Mouse (Mus musculus): ENCODE results near the gene Flrt1.
A peak's percentile ranks its signal among the peaks of the same experiment; 100 is the strongest.
"Not testable (repeated sequence)": the region's sequence is repeated elsewhere in the genome, so short reads cannot be mapped to it uniquely, and the experiment has no call there.

The Flrt1 gene

DNA sequence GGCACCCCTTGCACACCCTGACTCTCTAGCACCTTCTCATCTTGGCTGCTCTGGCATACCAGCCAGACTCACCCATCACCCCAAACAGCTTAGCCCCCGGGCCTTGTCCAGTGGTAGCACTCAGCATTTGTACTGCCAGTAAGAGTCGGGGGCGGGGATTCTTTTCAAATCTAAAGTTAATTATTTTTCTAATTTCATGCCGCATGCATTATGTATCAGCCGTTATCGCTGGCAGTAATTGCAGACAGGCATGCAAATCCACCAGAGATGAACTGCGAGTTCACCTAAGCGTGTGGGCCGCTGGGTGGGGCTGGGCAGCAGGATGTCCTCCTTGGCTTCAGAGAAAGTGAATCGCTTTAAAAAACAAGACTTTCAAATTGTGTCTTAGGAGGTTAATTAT is 3.5 kb downstream of the Flrt1 start:
- DNase-seq = no peak

GRCm38 (mm10) chr19:7099620-7100155 is 5.8 kb downstream of the Flrt1 start:
- DNase-seq = no peak

DNA sequence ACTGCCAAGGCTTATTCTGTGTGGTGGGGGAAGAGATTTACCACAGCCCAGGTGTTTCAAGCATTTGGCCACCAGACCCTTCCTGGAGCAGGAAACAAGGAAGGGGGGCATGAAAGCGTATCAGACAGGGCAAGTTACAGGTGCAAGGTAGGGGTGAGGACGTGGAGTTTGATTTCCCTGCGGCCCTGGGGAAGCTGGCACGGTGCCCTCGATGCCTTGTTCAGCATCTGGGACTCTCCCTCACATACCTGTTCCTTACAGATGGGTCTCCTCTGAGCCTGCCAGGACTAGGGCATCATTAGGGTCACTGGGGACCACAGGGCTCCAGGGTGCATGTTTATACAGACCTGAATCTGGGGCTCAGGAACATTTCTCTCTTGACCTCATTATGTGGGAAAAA is 12.8 kb downstream of the Flrt1 start:
- peak in 1 of 2 experiments; percentile 39 for DNase-seq

DNA sequence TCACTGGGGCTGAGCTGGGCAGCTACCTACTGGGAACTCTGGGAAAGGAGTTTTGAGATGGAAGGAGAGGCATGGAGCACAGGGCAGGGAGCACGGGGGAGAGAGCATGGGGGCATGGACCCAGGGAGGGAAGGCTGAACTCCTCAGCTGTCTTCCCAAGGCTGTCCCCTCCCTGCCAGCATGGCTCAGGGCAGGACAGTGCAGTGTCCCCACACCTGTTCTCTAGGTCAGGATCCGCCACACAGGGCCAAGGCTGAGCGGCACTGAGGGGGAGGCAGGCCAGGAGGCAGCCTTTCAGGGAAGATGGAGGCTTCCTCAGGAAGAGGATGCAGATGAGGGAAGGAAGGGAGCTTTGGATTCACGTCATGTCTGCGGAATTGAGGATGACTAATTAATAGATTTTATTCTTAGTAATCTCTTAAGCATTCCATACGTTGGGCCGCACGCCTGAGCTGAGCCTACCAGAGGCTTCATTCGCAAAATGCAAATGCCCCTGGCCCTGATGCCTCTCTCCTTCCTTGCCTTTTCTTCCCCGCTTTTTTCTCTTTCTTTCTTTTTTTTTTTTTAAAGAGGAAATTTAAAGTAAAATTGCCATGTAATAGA is 14.0 kb downstream of the Flrt1 start:
- no peak for DNase-seq

DNA sequence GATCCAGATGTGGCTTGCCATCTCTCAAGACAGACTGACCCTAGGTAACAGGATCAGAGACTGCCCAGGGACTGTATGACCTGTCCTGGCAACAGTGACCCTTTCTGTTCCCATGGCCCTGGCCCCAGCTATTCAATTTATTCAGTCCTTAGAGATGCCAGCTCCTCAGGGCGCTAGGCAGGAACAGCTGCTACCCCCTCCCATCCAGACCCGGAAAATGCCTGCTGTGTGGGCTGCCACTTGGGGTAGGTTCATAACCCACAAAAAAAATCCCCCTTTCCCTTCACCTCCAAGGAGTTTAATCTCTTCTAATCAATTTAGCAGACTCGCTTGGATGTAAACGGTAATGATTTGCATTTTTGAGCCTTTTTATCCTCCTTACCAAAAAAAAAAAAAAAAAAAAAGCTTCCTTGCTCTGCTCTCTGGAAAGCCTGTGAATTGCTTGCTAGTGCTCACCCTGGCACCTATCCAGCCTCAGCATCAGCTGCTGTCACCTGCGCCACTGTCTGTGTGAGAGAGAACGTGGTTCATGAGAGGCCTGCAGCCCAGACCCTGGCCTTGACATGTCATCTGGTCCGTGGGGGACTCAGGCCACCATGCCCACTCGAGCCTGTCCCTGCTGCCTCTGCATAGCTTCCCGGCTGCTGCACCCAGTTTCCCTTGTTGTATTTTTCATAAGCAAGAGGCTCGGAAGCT is 15.0 kb downstream of the Flrt1 start:
- no peak for DNase-seq

DNA sequence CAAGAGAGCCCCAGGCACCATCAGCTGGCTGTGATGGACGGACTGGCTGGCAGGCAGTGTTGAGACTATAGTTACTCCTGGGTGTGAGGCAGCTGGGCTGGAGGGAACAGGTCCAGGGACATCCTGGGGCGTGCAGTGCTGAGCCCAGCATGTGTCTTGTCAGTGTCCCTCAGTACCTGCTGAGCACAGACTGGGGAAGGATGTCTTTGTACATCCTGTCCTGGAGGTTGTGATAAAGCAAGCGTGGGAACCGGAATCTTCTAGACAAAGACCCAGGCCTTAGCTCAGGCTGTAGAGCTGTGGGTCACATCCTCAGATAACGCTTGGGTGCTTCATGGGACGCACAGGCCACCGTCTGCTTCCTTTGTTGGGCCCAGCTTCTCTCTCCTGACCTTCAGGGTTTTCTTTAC is 15.7 kb downstream of the Flrt1 start:
- no peak for DNase-seq

DNA sequence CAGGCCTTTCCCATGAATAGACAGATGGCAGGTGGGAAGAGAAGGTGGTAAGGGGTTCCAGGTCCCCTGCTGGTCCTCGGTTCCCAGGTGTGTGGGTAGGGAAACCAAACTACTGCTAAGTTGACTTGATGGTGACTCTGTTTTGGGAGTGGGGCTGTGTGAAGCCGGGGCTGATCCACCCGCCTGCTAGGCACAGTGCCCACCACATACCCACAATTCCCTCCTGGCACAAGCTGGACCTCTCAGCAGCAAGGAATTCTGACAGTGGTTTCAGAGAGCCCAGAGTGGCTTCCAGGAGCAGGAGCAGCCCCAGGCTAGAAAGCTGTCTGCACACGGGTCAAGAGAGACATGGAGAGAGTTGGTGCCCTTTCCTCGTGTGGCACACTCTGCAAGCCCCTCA is 16.5 kb downstream of the Flrt1 start:
- no peak for DNase-seq

DNA sequence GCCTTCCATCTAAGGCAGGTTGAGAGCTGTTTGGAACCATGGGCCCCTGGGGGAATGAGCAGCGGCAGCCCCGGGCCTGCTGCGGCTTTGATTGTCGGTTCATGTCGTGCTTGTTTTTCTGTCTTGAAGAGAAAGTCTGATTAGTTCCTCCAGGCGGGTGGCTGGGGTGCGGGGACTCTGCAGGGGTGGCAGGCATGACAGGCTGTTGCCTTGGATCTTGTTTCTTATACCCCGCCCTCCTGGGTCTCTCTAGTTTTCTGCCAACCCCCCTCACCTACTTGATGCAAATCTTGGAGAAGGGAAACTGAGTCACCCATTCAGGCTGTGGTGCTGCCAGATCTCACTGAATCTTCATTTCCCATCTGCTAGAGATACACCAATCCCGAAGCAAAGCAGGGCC is 17.0 kb downstream of the Flrt1 start:
- DNase-seq = no peak

GRCm38 (mm10) chr19:7084734-7085133 is 20.8 kb downstream of the Flrt1 start:
- DNase-seq = no peak

DNA sequence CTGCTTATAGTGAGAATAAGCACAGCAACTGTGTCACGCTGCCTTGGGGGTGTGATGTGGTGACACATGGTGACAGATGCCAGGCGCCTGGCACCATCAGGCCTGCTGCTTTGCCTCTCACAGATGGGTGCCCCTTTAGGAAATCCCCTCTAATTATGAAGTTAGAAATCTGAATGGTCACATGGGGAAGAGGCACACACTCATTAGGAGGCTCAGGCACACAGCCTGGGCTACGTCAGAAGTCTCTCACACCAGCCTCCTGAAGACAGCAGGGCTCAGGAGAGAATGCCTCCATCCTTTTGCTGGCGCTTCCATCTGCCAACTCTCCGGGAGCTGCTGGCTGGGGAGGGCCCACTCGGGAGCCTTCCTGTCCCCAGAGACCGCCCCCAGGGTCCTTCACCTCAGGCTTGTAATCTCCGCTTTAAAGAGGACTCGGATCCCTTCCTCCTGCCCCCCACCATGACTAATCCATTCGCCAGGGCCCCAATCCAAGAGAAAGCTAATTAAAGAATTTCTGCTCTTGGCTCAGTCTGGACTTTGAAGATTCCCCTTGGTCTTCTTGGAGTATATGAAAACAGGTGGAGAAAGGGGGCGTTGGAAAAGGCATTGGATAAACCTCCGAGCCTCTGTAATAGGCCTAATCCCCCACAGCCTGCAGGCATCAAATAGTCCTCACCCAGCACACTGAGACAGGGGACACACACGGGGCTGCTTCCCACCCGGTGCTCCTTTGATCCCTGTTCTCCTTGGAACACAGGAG is 22.3 kb downstream of the Flrt1 start:
- no peak for DNase-seq

- DNase-seq = no peak
These were observed 23.8 kb downstream of the Flrt1 start for GRCm38 (mm10) chr19:7081516-7082266.

DNA sequence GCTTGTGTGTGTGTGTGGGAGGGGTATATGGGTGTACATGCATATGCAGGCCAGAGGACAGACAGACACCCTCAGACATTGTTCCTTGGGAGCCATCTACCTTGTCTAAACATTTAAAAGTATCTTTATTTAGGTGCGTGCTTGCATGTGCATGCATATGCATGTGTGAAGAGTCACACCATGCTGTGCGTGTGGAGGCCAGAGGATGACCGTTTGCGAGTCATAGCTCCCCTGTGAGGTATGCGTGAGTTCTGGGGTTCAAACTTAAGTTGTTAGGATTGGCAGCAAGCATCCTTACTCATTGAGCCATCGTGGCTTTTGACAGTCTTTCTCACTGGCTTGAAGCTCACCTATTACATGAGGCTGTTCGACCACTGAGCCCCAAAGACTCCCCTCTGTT is 27.3 kb downstream of the Flrt1 start:
- DNase-seq = no peak

GRCm38 (mm10) chr19:7077666-7078065 is 27.9 kb downstream of the Flrt1 start:
- DNase-seq = no peak

DNA sequence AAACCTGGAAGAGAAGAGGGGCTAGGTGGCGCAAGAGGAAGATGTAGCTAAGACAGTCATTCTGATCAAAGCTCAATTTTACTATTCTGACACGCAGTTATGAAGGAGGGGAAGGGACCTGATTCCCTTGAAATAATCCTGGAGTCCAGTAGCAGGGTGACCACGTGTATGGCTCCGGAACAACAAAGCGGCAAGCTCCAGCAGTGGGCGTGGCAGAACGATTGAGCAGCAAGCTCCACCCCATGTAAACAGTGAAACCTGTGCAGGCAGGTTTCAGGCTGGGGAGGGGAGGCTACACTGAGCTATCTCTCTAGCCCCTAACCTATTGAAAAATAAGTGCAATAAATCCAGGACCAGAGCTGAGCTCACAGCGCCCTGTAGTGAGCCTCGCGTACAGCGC is 30.2 kb downstream of the Flrt1 start:
- not testable (repeated sequence) for DNase-seq

DNA sequence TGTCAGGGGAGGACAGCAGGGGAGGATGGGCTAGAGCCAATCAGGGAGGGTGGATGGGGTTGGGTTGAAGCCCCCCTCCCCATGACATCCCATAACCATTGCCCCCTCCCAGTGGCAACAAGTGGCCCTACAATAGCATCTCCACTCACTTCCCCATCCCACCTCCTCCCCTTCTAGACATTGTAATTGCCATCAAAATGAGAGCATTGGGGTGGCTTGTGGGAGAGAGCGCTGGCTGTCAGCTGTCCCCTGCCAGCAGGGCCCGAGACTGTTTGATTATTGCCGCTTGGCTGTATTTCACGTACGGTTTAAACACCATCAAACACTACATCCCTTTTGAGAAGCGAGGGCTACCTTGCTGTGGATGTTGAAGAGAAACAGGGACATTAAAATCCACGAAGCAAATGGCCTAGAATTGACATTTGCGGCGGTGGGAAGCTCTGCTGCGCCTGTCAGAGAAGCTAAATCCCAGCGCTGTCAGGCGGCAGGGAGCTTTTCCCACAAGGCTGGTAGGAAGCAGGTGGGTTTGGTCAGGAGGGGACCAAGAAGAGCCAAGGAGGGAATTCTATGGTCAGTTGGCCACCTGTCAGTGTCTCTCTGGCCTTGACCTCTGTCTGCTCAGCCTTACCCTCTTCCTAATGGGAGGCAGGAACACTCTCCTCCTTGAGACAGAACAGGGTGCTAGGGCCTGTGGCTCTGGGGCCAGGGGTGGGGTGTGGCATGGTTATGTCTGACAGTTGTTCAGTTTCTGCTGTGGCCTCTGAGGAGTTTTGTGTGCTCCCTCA is 31.3 kb downstream of the Flrt1 start:
- no peak for DNase-seq

DNA sequence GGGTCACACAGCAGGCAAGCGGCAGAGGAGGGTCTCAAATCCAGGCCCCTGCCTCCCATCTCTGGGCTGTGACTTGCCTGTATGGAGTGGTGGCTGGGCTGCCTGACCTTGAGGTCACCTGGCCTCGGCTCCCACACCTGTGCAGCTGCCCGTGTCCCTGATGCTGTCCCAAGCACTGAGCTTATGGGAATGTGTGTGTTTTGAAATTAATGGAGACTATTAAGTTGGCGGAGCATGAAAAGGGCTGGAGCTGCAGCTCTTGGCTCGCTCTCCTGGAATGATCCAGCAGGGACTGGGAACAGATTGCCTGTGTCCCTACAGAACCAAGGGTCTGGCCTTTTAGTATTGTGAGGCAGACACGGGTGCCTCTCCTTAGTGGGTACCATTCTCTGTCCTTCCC is 33.3 kb downstream of the Flrt1 start:
- DNase-seq = peak; percentile 55 to 84

GRCm38 (mm10) chr19:7070775-7071174 is 34.8 kb downstream of the Flrt1 start:
- DNase-seq = no peak

GRCm38 (mm10) chr19:7069781-7070763 is 35.5 kb downstream of the Flrt1 start:
- DNase-seq = no peak

DNA sequence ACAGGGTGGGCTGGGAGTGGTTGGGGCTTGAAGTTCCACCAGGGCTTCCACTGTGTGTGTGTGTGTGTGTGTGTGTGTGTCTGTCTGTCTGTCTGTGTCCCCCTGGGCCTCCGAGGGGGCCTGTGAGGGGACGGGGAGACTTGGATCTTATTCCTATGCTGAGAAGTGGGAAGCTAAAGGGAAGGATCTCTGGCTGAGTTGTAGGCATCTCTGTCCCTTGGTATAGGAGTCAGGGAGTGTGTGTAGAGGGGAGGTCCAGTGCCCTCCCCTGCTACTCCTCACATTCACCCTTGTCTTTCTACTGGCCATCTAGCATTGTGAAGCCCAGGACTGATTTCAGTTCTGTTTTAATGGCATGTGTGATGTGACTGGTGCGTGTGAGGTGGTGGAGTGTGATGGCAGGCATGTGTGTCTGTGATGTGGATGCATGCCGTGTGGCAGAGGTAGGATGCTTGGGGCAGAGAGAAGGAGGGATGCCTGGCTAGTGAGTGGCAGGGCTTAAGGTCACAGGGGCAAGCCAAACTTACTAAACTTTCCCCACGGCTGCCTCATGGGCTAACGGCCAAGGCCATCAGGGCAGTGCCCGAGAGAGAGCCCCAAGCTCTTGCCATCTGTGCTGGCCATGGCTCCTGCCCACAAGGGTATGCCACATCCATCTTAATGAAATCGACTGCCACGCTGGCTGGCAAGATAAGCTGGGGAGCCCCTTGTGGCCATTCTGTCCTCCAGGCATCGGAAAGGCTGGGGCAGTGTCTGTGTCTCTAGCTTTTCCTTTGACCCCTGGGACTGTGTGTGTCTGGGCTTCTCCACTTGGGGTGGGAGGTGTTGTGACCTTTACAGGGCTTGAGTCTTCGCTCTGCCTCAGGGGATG is 36.6 kb downstream of the Flrt1 start:
- no peak for DNase-seq

GRCm38 (mm10) chr19:7068136-7068535 is 37.4 kb downstream of the Flrt1 start:
- peak; percentile 79 to 88 for DNase-seq
